Mouse (Mus musculus) forebrain, embryonic 16.5 days (tissue): ENCODE results near the gene R3hdm2. TPM values are rescaled to one million over a fixed set of nuclear protein-coding genes. Genes with fewer than 3 reads are reported as not detected.
A peak's percentile ranks its signal among the peaks of the same experiment; 100 is the strongest.

Experiments
- ATAC-seq: fragments of 200-750 bp; cut with Nextera tagmentation; 2 replicates; pipeline ENCODE4 v1.8.0; 2017; ENCODE audit warnings: mild to moderate bottlenecking, moderate library complexity
- H3K27ac ChIP-seq: fragments of 300-500 bp; sonication (generic); 2 replicates; pipeline ENCODE4 v1.5.1; 2014; ENCODE audit warnings: low read length, control low read depth
- H3K27me3 ChIP-seq: fragments of 300-500 bp; sonication (generic); replicated peaks from 2 replicates; pipeline ENCODE4 v1.6.1; 2014; ENCODE audit warnings: low read length; ENCODE audit not compliant: control insufficient read depth, insufficient read depth
- H3K36me3 ChIP-seq: fragments of 300-500 bp; sonication (generic); 2 replicates; pipeline ENCODE4 v1.6.1; 2014; ENCODE audit not compliant: control insufficient read depth, insufficient read depth
- H3K4me1 ChIP-seq: fragments of 300-500 bp; sonication (generic); replicated peaks from 2 replicates; pipeline ENCODE4 v1.6.1; 2014; ENCODE audit warnings: low read length; ENCODE audit not compliant: control insufficient read depth, insufficient read depth
- H3K4me2 ChIP-seq: fragments of 300-500 bp; sonication (generic); 2 replicates; pipeline ENCODE4 v1.6.1; 2014; ENCODE audit warnings: mild to moderate bottlenecking, low read length, control low read depth
- H3K4me3 ChIP-seq: fragments of 300-500 bp; sonication (generic); replicated peaks from 2 replicates; pipeline ENCODE4 v1.5.1; 2014; ENCODE audit warnings: mild to moderate bottlenecking, low read length, control low read depth
- H3K9ac ChIP-seq: fragments of 300-500 bp; sonication (generic); replicated peaks from 2 replicates; pipeline ENCODE4 v1.6.1; 2014; ENCODE audit warnings: low read depth, low read length, control low read depth
- H3K9me3 ChIP-seq: fragments of 300-500 bp; sonication (generic); 2 replicates; pipeline ENCODE4 v1.6.1; 2016; ENCODE audit warnings: low read length; ENCODE audit not compliant: control insufficient read depth
- WGBS: fragments of 180-500 bp; shearing (Covaris S2); extraction: QIAGEN DNeasy Blood & Tissue Kit; methylation state at CpG from one replicate; pipeline ENCODE4 v1.1.7; 2014; 5-methylcytosine and 5-hydroxymethylcytosine counted together
- polyA plus RNA-seq: library from polyadenylated mRNA; unstranded; fragments of >200 nt; fragmentation: Nextera tagmentation; extraction: Ambion mirVana; gene quantifications from 2 replicates; pipeline ENCODE4 v1.2.1, GENCODE M21; 2015

Gene R3hdm2
- 37.5 and 39.7 TPM in 2 replicates for polyA plus RNA-seq

GRCm38 (mm10) chr10:127380251-127380691, at the start of gene R3hdm2:
R3hdm2 (plus strand) TSS chr10:127380327.
- no peaks in the 10 kb centered on the region for H3K9me3 ChIP-seq
- WGBS, result under 1% methylated on average over 51 of the region's 53 CpGs
- H3K9ac ChIP-seq, result peak within 1 kb of the TSS; percentile 83
- peak within 1 kb of the TSS; percentile 66 for H3K4me2 ChIP-seq
- H3K27me3 ChIP-seq, result no peaks in the 10 kb centered on the region
- H3K36me3 ChIP-seq, result no peaks in the 10 kb centered on the region
- peak within 1 kb of the TSS; percentile 85 for H3K4me3 ChIP-seq
- peak within 1 kb of the TSS; percentile 91 for H3K27ac ChIP-seq
- peaks cover 18% of the 10 kb centered on the region for H3K4me1 ChIP-seq
- peak; percentile 98 for ATAC-seq

GRCm38 (mm10) chr10:127332211-127332874, 47.8 kb upstream of the R3hdm2 start:
- H3K9me3 ChIP-seq, result no peaks in the 10 kb centered on the region; the same call in 1 of the 2 replicates
- H3K27me3 ChIP-seq, result peaks cover 19% of the 10 kb centered on the region
- H3K4me1 ChIP-seq, result peaks cover 4% of the 10 kb centered on the region
- peak overlapping the region; percentile 46 for H3K4me2 ChIP-seq
- ATAC-seq, result peak; percentile 34; the same call in 1 of the 2 replicates
- peak overlapping the region; percentile 30 for H3K4me3 ChIP-seq
- peak overlapping the region; percentile 36; the same call in 1 of the 2 replicates for H3K9ac ChIP-seq
- no peaks in the 10 kb centered on the region for H3K36me3 ChIP-seq
- 27% methylated on average over 29 of the region's 31 CpGs for WGBS
- no peak overlapping the region for H3K27ac ChIP-seq

GRCm38 (mm10) chr10:127333152-127333551, 47.0 kb upstream of the R3hdm2 start:
- no peaks in the 10 kb centered on the region for H3K9me3 ChIP-seq
- no peaks in the 10 kb centered on the region for H3K36me3 ChIP-seq
- no peak overlapping the region for H3K27ac ChIP-seq
- ATAC-seq, result no peak
- no peak overlapping the region for H3K4me3 ChIP-seq
- no peak overlapping the region for H3K9ac ChIP-seq
- peaks cover 4% of the 10 kb centered on the region for H3K4me1 ChIP-seq
- H3K4me2 ChIP-seq, result no peak overlapping the region
- H3K27me3 ChIP-seq, result peaks cover 12% of the 10 kb centered on the region
- WGBS, result 72% methylated on average over 5 of the region's 5 CpGs

- no peak overlapping the region for H3K4me2 ChIP-seq
- H3K9ac ChIP-seq, result no peak overlapping the region
- H3K4me3 ChIP-seq, result no peak overlapping the region
- H3K9me3 ChIP-seq, result no peaks in the 10 kb centered on the region
- no peak overlapping the region for H3K27ac ChIP-seq
- peaks cover 21% of the 10 kb centered on the region for H3K4me1 ChIP-seq
- H3K27me3 ChIP-seq, result 0 out of 2 replicates have a peak, but pooled peaks cover 4% of the 10 kb centered on the region
- H3K36me3 ChIP-seq, result no peaks in the 10 kb centered on the region
- ATAC-seq, result no peak
- WGBS, result 76% methylated on average over 1 of the region's 1 CpGs
Measured at GRCm38 (mm10) chr10:127335271-127335670, 44.9 kb upstream of the R3hdm2 start.

GRCm38 (mm10) chr10:127336952-127337351, 43.2 kb upstream of the R3hdm2 start:
- Histone ChIP-seq H3K36me3 (no peaks in the 10 kb centered on the region), H3K27me3 (peaks cover 18% of the 10 kb centered on the region), H3K27ac (no peak overlapping the region), H3K4me1 (peaks cover 36% of the 10 kb centered on the region), H3K9me3 (no peaks in the 10 kb centered on the region), H3K4me3 (no peak overlapping the region), H3K9ac (no peak overlapping the region), H3K4me2 (no peak overlapping the region)
- no peak for ATAC-seq
- 85% methylated on average over 5 of the region's 5 CpGs for WGBS

GRCm38 (mm10) chr10:127337536-127338099, 42.5 kb upstream of the R3hdm2 start:
- H3K27me3 ChIP-seq, result peaks cover 22% of the 10 kb centered on the region
- H3K4me2 ChIP-seq, result no peak overlapping the region
- H3K4me3 ChIP-seq, result no peak overlapping the region
- H3K9me3 ChIP-seq, result no peaks in the 10 kb centered on the region
- H3K4me1 ChIP-seq, result peaks cover 39% of the 10 kb centered on the region
- ATAC-seq, result no peak
- H3K27ac ChIP-seq, result no peak overlapping the region
- no peaks in the 10 kb centered on the region for H3K36me3 ChIP-seq
- WGBS, result 83% methylated on average over 6 of the region's 6 CpGs
- H3K9ac ChIP-seq, result no peak overlapping the region

GRCm38 (mm10) chr10:127338930-127339682, 41.0 kb upstream of the R3hdm2 start:
- H3K27ac ChIP-seq, result no peak overlapping the region
- under 1% methylated on average over 31 of the region's 31 CpGs for WGBS

GRCm38 (mm10) chr10:127339683-127340576, 40.2 kb upstream of the R3hdm2 start:
- H3K4me2 ChIP-seq, result peak overlapping the region; percentile 54
- no peaks in the 10 kb centered on the region for H3K9me3 ChIP-seq
- peaks cover 22% of the 10 kb centered on the region for H3K27me3 ChIP-seq
- peak; percentile 30; the same call in 1 of the 2 replicates for ATAC-seq
- H3K36me3 ChIP-seq, result no peaks in the 10 kb centered on the region
- peaks cover 39% of the 10 kb centered on the region for H3K4me1 ChIP-seq
- no peak overlapping the region for H3K27ac ChIP-seq
- H3K4me3 ChIP-seq, result peak overlapping the region; percentile 27
- under 1% methylated on average over 39 of the region's 42 CpGs for WGBS
- H3K9ac ChIP-seq, result peak overlapping the region; percentile 28

More at GRCm38 (mm10) chr10:127338930-127339682, 41.0 kb upstream of the R3hdm2 start:
- peaks cover 22% of the 10 kb centered on the region for H3K27me3 ChIP-seq
- peak overlapping the region; percentile 54 for H3K4me2 ChIP-seq
- peak; percentile 80 for ATAC-seq
- H3K36me3 ChIP-seq, result no peaks in the 10 kb centered on the region
- peaks cover 39% of the 10 kb centered on the region for H3K4me1 ChIP-seq
- H3K9me3 ChIP-seq, result no peaks in the 10 kb centered on the region
- H3K4me3 ChIP-seq, result peak overlapping the region; percentile 27
- no peak overlapping the region for H3K9ac ChIP-seq
